Mouse (Mus musculus) spleen, adult 2 months (tissue): Measurements from ENCODE around the gene Rpa2.
"Not testable (repeated sequence)": the region's sequence is repeated elsewhere in the genome, so short reads cannot be mapped to it uniquely, and the experiment has no call there.

Experiments
- CTCF ChIP-seq: fragments of 200-500 bp; IDR thresholded peaks from 2 replicates; pipeline ENCODE4 v1.5.1; 2011; ENCODE audit warnings: mild to moderate bottlenecking, inconsistent platforms; ENCODE audit not compliant: insufficient read depth, insufficient read length, insufficient replicate concordance; ENCODE audit errors: extremely low read depth
- POLR2A ChIP-seq: fragments of 200-500 bp; IDR thresholded peaks from 2 replicates; pipeline ENCODE4 v1.6.1; 2011; ENCODE audit warnings: low read depth, low read length, inconsistent platforms

GRCm38 (mm10) chr4:132798666-132799065 is 30.5 kb downstream of the Rpa2 start:
- not testable (repeated sequence) for TF ChIP-seq CTCF, POLR2A
